Mouse (Mus musculus) T-helper 1 cell (primary cell): ENCODE measurements around the gene Pde6h.

Experiments
- in situ Hi-C: fragments of 300-600 bp; cut with MboI, MseI; formaldehyde crosslinking; loops from one replicate; pipeline ENCODE4 v1.15.1; 2025; ENCODE audit warnings: high pct_unique_total_duplicates

The Pde6h gene

DNA sequence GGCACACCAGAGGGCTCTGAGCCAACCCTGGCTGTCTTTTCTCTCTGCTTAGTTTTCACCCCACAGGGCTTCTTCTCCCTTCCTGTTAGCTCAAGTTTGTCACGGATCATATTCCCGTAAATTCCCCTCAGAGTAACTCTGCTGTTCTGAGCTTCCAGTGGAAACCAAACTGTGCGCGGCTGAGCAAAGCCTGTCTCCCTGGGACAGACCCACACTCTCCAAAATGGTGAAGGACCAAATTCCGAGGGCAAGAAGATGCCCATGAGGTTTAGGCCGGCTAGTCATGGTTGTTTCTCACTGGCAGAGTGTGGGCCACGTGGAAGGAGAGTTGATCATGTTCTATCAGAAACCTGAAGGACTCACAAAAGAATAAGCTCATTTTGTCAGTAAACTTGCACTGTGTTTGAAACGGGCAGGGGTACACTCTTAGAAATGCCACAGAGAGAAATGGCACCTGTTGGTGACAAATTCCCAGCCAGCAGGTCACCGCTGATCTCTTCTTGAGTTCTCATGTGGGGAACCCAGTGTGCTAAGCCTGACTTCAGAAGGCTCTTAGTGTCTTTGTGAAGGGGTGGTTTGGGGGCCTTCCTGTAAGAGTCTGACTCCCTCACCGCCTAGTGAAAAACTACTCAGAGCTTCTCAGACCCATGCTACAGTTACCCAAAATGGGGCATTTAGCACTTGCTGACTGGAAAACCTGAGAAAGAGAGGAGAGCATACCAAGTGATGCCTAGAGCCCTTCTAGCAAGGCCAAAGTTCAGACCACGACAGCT lies 16.7 kb downstream of the Pde6h start:
- in situ Hi-C loops = loop anchor here (25.0 kb wide), 1 partner anchor 797 kb away; the partner anchor contains the start of gene Strap

DNA sequence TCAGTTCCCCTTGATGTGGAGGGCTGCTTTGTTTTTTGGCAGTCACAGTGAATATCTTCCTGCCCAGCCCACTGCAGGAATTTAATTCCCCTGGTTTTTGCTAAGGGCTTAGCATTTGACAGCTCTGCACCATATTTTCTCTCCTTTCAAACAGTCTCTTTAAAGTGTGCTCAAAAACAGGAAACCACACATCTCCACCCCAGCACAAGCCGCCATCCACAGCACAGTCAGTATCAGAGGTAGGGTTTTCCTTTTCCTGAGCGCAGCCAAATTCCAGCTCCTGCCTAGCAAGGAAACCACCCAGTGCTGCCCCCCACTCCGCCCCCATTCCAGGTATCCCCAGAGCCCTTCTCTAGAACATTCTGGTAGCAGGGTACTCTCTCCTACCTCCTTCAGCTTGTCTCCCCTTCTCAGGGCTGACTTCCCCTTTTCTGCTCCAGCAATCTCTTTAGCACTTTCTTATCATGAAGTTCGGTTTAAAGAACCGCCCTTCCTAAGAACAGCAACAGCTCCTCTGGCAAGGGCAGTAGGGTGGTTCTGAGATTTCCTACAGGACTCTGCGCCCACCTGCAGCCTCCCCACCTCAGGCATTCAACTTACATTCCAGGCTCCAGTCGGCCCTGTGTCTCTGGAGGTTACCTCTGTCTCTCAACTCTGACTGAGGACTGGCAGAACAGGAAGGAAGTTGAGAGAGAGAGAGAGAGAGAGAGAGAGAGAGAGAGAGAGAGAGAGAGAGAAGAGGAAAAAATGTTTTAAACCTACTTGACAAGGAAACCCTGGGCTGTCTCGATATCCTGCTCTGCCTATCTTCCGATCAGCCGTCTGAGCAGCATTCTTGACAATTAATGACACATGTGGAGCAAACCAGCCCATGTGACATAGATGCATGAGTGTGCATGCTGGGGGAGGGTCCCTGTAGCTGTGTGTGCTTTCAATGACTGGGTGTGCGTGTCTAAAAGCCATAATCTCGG lies 17.7 kb downstream of the Pde6h start, which contains the start of gene Arhgdib:
Gene Arhgdib (minus strand): TSS at position 849 of the 971 bp plus-strand sequence.
- in situ Hi-C loops = loop anchor here (25.0 kb wide), 1 partner anchor 796 kb away; the partner anchor contains the start of gene Strap

DNA sequence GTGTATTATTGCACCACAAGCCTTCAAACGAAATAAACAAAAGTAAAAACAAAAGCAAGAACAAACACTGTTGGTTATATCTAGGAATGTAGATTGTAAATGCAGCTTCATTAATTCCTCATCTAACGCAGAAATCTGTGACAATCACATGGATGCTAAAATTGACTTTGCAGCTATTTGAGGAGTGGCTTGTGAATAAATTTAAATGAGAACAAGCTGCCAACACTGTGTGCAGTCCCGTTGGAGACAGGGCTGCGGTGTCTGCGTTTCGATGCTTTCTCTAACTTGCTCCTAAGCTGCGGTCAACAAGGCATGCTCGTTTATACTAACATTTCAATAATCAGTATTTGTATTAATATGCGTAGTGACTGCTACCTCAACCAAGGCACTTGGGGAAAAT lies 18.6 kb downstream of the Pde6h start:
- in situ Hi-C loops = loop anchor here (25.0 kb wide), 1 partner anchor 795 kb away; the partner anchor contains the start of gene Strap

GRCm38 (mm10) chr6:136943392-136943791 lies 19.8 kb downstream of the Pde6h start:
- in situ Hi-C loops = loop anchor here (25.0 kb wide), 1 partner anchor 794 kb away; the partner anchor contains the start of gene Strap

DNA sequence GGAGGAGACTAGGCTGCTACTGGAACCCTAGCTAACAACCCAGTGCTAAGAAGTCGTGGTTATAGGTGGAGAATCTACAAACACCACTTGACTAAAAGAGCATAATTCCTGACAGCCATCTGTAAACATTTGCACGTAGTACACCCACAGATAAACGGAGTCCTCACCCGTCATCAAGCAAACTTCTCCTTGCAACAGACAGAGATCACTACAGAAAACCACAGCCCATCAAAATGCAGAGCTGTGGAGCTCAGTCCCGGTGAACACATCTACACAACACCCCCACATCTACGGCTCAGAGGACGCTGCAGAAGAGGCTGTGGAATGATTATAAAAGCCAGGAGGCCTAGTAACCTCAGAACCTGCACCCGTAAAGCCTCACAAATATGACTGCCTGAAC lies 20.9 kb downstream of the Pde6h start:
- in situ Hi-C loops = loop anchor here (25.0 kb wide), 1 partner anchor 793 kb away; the partner anchor contains the start of gene Strap

- in situ Hi-C loops = loop anchor here (25.0 kb wide), 1 partner anchor 791 kb away; the partner anchor contains the start of gene Strap
Measured at GRCm38 (mm10) chr6:136946241-136946640, 22.6 kb downstream of the Pde6h start.

DNA sequence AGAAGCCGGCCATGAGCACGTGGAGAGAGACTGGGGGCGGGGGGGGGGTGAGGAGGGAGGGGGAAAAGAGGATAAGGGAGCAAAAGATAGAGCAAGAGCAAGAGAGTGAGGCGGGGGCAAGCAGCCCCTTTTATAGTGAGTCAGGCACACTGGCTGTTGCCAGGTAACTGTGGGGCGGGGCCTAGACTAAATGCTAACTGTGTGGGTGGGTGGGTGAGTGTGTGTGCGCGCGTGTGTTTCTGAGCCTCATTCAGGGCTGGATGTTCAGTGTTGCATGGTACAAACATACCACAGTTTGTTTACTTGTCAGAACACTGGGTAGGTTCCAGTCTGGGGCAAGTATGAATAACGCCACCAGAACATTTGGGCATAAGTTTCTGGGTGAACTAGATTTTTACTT lies 23.3 kb downstream of the Pde6h start:
- in situ Hi-C loops = loop anchor here (25.0 kb wide), 1 partner anchor 790 kb away; the partner anchor contains the start of gene Strap

- in situ Hi-C loops = loop anchor here (25.0 kb wide), 1 partner anchor 790 kb away; the partner anchor contains the start of gene Strap
Measured at GRCm38 (mm10) chr6:136947716-136948115, 24.1 kb downstream of the Pde6h start.

DNA sequence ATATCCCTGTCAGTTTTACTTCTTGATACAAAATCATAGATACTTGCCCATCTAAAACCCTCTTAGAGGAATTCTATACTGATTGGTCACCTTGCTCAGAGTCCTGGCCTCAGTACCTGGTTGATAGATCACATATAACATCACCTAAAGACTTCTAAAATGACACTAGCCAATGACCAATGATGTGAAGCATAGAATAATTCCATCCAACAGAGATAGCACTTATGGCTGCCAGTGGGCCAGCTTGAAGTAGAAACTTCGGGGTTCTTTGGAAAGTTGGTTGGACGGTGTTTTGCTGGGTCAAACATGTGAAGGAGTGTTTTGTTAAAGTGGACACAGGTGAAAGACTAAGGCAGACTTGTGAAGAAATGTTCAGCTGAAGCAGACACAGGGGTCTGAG lies 26.5 kb downstream of the Pde6h start:
- in situ Hi-C loops = no loop called here

GRCm38 (mm10) chr6:136952930-136953329 lies 29.3 kb downstream of the Pde6h start:
- in situ Hi-C loops = no loop called here

- in situ Hi-C loops = no loop called here
Measured at GRCm38 (mm10) chr6:136954192-136954591, 30.6 kb downstream of the Pde6h start.

- in situ Hi-C loops = no loop called here
Measured at GRCm38 (mm10) chr6:136954715-136955114, 31.1 kb downstream of the Pde6h start.

DNA sequence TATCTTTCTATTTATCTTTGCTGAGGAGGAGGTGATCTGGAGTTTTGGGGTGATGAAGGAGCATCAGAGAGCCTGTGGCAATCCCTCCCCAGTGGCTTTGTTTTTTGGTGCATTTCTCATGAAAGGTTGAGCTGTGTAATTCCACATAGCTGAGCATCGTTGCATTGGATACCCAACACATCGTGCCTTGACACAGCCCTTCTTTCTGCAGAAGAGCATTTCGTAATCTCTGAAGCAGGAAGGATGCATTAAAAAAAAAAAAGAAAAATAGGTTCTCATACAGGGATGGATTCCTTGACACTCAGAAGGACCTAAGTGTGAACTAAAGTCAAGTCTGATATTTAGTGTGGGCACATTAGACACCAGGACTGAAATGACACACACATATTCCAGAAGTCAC lies 31.6 kb downstream of the Pde6h start:
- in situ Hi-C loops = no loop called here

DNA sequence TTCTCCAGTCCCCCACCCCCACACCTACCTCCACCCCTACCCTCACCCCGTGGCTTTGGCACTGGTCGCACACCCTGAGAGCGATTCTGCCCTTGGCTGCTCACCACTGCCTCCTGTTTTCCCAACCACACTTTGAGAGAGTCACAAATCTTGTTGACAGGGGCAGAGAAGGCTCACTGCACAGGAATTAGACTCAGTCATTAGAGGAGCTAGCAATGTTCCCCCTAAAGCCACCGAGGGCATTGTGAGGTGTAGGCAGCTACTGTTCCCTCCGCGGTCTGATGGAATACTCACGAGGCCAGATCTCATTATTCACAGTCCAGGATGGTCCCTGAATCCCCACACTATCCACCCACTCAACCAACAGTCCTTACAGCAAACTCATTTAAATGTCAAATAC lies 33.4 kb downstream of the Pde6h start:
- in situ Hi-C loops = no loop called here

DNA sequence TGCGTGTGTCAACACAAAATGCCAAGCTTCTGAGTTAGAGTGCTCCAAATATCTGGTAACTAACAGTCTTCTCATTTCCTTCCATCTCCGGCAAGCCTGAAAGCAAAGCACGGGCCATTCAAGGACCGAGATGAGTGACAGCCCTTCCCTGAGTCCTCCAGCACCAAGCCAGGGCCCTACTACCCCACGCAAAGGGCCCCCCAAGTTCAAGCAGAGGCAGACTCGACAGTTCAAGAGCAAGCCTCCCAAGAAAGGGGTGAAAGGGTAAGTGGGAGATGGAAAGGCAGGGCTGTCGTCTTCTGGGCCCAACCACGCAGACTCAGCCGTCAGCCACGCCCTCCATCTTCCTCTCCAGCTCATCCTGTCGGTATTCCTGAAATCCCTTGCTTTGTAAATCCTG lies 35.5 kb downstream of the Pde6h start:
- in situ Hi-C loops = no loop called here

GRCm38 (mm10) chr6:136962957-136963356 lies 39.3 kb downstream of the Pde6h start:
- in situ Hi-C loops = no loop called here

GRCm38 (mm10) chr6:136964609-136965510 lies 41.2 kb downstream of the Pde6h start:
- in situ Hi-C loops = loop anchor here (5.0 kb wide), 1 partner anchor 33 kb away; no protein-coding TSS in a partner anchor

DNA sequence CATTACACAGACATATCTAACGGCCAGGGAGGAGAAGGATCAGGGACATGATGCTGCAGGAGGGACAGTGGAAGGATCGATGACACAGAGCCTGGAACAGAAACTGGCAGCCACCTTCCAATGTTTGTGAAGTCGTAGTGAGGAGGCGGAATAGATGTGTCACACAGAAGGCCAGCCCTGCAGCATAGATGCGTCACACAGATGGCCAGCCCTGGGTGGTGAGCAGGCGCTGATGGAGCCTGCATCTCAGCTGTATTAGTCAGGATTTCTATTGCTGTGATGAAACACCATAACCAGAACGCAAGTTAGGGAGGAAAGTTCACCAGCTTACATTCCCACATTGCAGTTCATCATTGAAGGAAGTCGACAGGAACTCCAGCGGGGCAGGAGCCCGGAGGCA lies 42.3 kb downstream of the Pde6h start:
- in situ Hi-C loops = loop anchor here (5.0 kb wide), 1 partner anchor 34 kb away; no protein-coding TSS in a partner anchor

DNA sequence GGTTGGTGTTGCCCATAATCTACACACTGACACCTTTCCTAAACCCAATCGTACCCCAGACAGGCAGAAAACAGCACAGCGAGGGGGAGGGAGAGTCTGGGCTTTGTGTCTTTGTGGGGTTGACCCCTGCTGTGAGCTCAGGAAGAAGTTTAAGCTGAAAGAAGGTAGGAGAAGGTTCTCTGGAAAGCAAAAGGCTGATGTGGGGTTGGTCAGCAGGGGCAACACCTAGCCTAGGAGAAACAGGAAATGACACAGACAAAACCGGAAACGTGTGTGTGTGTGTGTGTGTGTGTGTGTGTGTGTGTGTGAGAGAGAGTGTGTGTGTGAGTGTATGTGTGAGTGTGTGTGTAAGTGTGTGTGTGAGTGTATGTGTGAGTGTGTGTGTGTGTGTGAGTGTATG lies 43.8 kb downstream of the Pde6h start:
- in situ Hi-C loops = loop anchor here (5.0 kb wide), 1 partner anchor 35 kb away; no protein-coding TSS in a partner anchor

DNA sequence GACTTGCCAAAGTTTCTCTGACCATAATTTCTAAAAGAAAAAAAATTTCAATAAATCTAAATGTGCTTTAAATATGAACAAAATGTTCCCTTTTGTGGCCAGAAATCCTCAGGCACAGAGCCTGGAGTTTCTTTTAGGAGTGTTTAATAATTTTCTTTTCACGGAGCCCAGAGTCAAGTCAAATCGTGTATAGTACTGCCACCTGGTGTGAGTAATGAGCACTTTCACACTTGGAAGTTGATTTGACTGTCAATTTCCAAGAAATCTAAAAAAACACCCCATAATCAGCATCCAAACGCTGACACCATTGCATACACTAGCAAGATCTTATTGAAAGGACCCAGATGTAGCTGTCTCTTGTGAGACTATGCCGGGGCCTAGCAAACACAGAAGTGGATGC lies 45.2 kb downstream of the Pde6h start:
- in situ Hi-C loops = loop anchor here (5.0 kb wide), 1 partner anchor 37 kb away; no protein-coding TSS in a partner anchor
